Mouse (Mus musculus): ENCODE data around the gene Pcsk6. TPM values are rescaled to one million over a fixed set of nuclear protein-coding genes. Genes with fewer than 3 reads are reported as not detected.

Gene Pcsk6
- total RNA-seq, 1 experiment: 62.6 TPM

DNA sequence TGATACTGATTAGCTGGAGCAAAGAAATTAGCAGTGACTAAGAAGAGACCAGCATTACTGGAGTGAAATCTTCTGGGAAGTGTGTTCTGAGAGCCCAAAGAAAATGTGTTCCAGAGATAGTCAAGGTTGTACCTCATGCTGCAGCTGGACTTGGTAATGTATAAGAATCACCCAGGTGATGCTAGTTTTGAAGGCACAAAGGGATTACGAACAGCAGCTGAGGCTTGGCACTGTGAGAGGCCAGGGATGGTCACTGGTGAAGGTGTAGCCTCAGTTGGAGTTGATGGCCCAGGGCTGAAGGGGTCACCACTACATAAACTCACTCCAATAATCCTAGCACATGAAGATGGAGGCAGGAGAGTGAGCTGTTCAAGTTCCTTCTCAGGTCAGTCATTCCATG, 197.2 kb downstream of the Pcsk6 start, which contains the start of gene Snrpa1:
TSS of gene Snrpa1 (plus strand) at position 301 of the 400 bp plus-strand sequence.
- no peak within 1 kb of the TSS for H3K27ac ChIP-seq (ENCODE audit: insufficient read depth, low read depth, low read length, poor library complexity, severe bottlenecking)
- in situ Hi-C loops (cut with MboI; ENCODE audit: low sequenced_read_pairs in 2 of 2, unreplicated experiment in 2 of 2): no loop called here
- peak within 1 kb of the TSS; percentile 86 to 96 for H3K4me3 ChIP-seq (ENCODE audit: insufficient read depth in 1 of 2, low read depth in 1 of 2, low read length in 2 of 2, poor library complexity in 1 of 2, severe bottlenecking in 1 of 2)
- H3K9ac ChIP-seq (ENCODE audit: insufficient read depth, low read depth, low read length, poor library complexity, severe bottlenecking): peak within 1 kb of the TSS; percentile 98
- DNase-seq (ENCODE audit: low read depth, low spot score): no peak
- no peaks in the 10 kb centered on the region for H3K4me1 ChIP-seq (ENCODE audit: control insufficient read depth in 2 of 2, insufficient read depth in 2 of 2, low read length in 2 of 2, poor library complexity in 1 of 2)
- no peaks in the 10 kb centered on the region for H3K9me3 ChIP-seq (ENCODE audit: control insufficient read depth, insufficient read depth, low read depth, low read length)
- TF ChIP-seq ZC3H11A (IDR thresholded peaks at IDR 0.05; ENCODE audit: borderline replicate concordance, low read depth, low read length) (no peak), CHD2 (IDR thresholded peaks at IDR 0.05; ENCODE audit: low read depth, low read length) (no peak), ZNF384 (IDR thresholded peaks at IDR 0.05; ENCODE audit: low read depth, low read length) (no peak), MAFK (IDR thresholded peaks at IDR 0.05; ENCODE audit: insufficient read depth, low read depth, low read length) (no peak), HCFC1 (IDR thresholded peaks at IDR 0.05; ENCODE audit: borderline replicate concordance, insufficient read depth, low read length) (no peak)
- H3K36me3 ChIP-seq (ENCODE audit: control insufficient read depth, insufficient read depth, low read length, poor library complexity, severe bottlenecking): peaks cover 7% of the 10 kb centered on the region; the same call in 1 of the 2 replicates

GRCm38 (mm10) chr7:66060066-66060956, 198.8 kb downstream of the Pcsk6 start:
- Histone ChIP-seq H3K9me3 (ENCODE audit: control insufficient read depth, insufficient read depth, low read depth, low read length) (no peaks in the 10 kb centered on the region), H3K27ac (ENCODE audit: insufficient read depth, low read depth, low read length, poor library complexity, severe bottlenecking) (0 out of 2 replicates have a peak overlapping the region, but pooled peaks have one; percentile 26)
- in situ Hi-C loops (cut with MboI; ENCODE audit: low sequenced_read_pairs in 2 of 2, unreplicated experiment in 2 of 2): no loop called here

DNA sequence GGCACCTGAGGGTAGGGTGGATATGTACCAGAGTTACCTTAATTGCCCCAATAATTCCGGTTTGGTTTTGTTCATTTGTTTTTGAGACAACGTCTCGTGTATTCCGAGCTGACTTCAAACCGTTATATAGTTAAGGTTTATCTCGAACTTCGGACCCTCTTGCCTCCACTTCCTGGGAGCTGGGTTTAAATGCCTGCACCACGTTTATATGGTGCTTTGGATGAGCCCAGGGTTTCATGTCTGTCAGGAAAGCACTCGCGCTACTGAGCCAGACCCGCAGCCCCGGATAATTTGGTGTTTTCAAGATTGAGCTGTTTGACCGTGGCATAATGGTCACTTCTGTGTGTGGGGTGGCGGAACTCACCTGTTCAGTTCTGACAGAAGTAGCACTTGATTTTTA, 199.5 kb downstream of the Pcsk6 start:
- Histone ChIP-seq H3K4me1 (ENCODE audit: control insufficient read depth in 2 of 2, insufficient read depth in 2 of 2, low read length in 2 of 2, poor library complexity in 1 of 2) (no peaks in the 10 kb centered on the region), H3K9ac (ENCODE audit: insufficient read depth, low read depth, low read length, poor library complexity, severe bottlenecking) (peak overlapping the region; percentile 98), H3K27ac (ENCODE audit: insufficient read depth, low read depth, low read length, poor library complexity, severe bottlenecking) (no peak overlapping the region), H3K36me3 (ENCODE audit: control insufficient read depth, insufficient read depth, low read length, poor library complexity, severe bottlenecking) (peaks cover 12% of the 10 kb centered on the region), H3K9me3 (ENCODE audit: control insufficient read depth, insufficient read depth, low read depth, low read length) (no peaks in the 10 kb centered on the region), H3K4me3 (ENCODE audit: insufficient read depth in 1 of 2, low read depth in 1 of 2, low read length in 2 of 2, poor library complexity in 1 of 2, severe bottlenecking in 1 of 2) (peak overlapping the region; percentile 86 to 96)
- TF ChIP-seq HCFC1 (IDR thresholded peaks at IDR 0.05; ENCODE audit: borderline replicate concordance, insufficient read depth, low read length) (no peak), ZC3H11A (IDR thresholded peaks at IDR 0.05; ENCODE audit: borderline replicate concordance, low read depth, low read length) (no peak), CHD2 (IDR thresholded peaks at IDR 0.05; ENCODE audit: low read depth, low read length) (no peak), ZNF384 (IDR thresholded peaks at IDR 0.05; ENCODE audit: low read depth, low read length) (no peak), MAFK (IDR thresholded peaks at IDR 0.05; ENCODE audit: insufficient read depth, low read depth, low read length) (no peak)
- DNase-seq (ENCODE audit: low read depth, low spot score): peak; percentile 7
- in situ Hi-C loops (cut with MboI; ENCODE audit: low sequenced_read_pairs in 2 of 2, unreplicated experiment in 2 of 2): no loop called here

More at GRCm38 (mm10) chr7:66060066-66060956, 198.8 kb downstream of the Pcsk6 start:
- TF ChIP-seq MAFK (IDR thresholded peaks at IDR 0.05; ENCODE audit: insufficient read depth, low read depth, low read length) (no peak), HCFC1 (IDR thresholded peaks at IDR 0.05; ENCODE audit: borderline replicate concordance, insufficient read depth, low read length) (peak; percentile 83)
- H3K4me3 ChIP-seq (ENCODE audit: insufficient read depth in 1 of 2, low read depth in 1 of 2, low read length in 2 of 2, poor library complexity in 1 of 2, severe bottlenecking in 1 of 2): peak overlapping the region; percentile 86 to 96
- peak overlapping the region; percentile 98 for H3K9ac ChIP-seq (ENCODE audit: insufficient read depth, low read depth, low read length, poor library complexity, severe bottlenecking)
- DNase-seq (ENCODE audit: low read depth, low spot score): peak; percentile 70
- no peaks in the 10 kb centered on the region for H3K4me1 ChIP-seq (ENCODE audit: control insufficient read depth in 2 of 2, insufficient read depth in 2 of 2, low read length in 2 of 2, poor library complexity in 1 of 2)
- peaks cover 12% of the 10 kb centered on the region for H3K36me3 ChIP-seq (ENCODE audit: control insufficient read depth, insufficient read depth, low read length, poor library complexity, severe bottlenecking)

- peaks cover 0 to 4% of the 10 kb centered on the region in 2 experiments; a peak in 1 of 4 replicates for H3K4me1 ChIP-seq (ENCODE audit: control insufficient read depth in 2 of 2, insufficient read depth in 2 of 2, low read length in 2 of 2, poor library complexity in 1 of 2)
- no peak overlapping the region for H3K27ac ChIP-seq (ENCODE audit: insufficient read depth, low read depth, low read length, poor library complexity, severe bottlenecking)
- no peaks in the 10 kb centered on the region for H3K9me3 ChIP-seq (ENCODE audit: control insufficient read depth, insufficient read depth, low read depth, low read length)
- TF ChIP-seq HCFC1 (IDR thresholded peaks at IDR 0.05; ENCODE audit: borderline replicate concordance, insufficient read depth, low read length): no peak
- TF ChIP-seq CHD2 (IDR thresholded peaks at IDR 0.05; ENCODE audit: low read depth, low read length): no peak
- TF ChIP-seq ZC3H11A (IDR thresholded peaks at IDR 0.05; ENCODE audit: borderline replicate concordance, low read depth, low read length): no peak
- TF ChIP-seq MAFK (IDR thresholded peaks at IDR 0.05; ENCODE audit: insufficient read depth, low read depth, low read length): no peak
- H3K36me3 ChIP-seq (ENCODE audit: control insufficient read depth, insufficient read depth, low read length, poor library complexity, severe bottlenecking): peaks cover 18% of the 10 kb centered on the region
- H3K9ac ChIP-seq (ENCODE audit: insufficient read depth, low read depth, low read length, poor library complexity, severe bottlenecking): no peak overlapping the region
- H3K4me3 ChIP-seq (ENCODE audit: insufficient read depth in 1 of 2, low read depth in 1 of 2, low read length in 2 of 2, poor library complexity in 1 of 2, severe bottlenecking in 1 of 2): no peak overlapping the region
- in situ Hi-C loops (cut with MboI; ENCODE audit: low sequenced_read_pairs in 2 of 2, unreplicated experiment in 2 of 2): no loop called here
- no peak for DNase-seq (ENCODE audit: low read depth, low spot score)
Measured at GRCm38 (mm10) chr7:66076411-66076810, 214.9 kb downstream of the Pcsk6 start.

Data from ES-E14 (cell line).